Mouse (Mus musculus): ENCODE data around the gene Eif4e2.

The Eif4e2 gene

DNA sequence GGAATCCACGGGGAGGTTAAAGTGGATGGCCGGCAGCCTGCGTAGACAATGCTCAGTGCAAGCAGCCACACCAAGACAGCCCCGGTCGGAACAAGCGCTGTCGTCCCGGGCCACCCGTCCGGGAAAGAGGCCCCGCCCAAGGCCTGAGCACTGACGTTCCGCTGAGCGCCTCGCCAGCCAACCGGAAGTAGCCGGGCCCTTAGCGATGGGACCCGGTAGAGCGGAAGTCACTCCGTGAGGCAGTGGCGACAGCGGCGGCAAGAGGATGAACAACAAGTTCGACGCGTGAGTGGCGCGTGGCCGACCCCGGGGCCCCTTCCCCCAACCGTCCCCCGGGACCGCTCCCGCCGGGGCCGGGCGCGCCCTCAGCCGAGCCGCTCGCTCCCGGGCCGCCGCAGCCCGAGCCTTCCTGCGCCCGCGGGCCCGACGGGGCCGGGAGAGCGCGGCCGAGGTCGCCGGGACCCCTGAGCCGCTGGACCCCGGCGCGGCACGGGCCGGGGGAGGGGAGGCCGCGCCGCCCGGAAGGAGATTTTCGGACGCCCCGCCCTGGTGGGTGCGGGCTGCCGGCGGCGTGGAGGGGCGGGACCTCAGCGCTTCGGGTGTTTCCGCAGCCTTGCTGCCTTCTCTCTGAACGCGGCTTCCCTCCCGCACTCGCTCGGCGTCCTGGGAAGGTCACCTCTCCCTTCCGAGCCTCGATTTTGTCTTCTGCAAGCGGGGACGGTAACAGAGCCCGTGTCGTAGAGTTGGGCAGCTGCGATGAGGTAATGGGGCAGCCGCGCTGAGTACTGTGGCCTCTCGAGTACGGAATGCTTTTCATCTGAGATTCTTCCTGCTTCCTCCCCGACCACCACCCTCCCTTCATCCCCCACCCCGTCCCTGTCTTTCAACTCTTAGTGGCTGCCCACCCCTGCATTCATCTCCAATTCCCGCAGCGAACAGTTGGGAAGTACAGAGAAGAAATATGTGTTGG lies at the start of gene Eif4e2:
TSS of gene Eif4e2 (plus strand) at position 180 of the 970 bp plus-strand sequence.
- peak; percentile 93 to 96 for DNase-seq

DNA sequence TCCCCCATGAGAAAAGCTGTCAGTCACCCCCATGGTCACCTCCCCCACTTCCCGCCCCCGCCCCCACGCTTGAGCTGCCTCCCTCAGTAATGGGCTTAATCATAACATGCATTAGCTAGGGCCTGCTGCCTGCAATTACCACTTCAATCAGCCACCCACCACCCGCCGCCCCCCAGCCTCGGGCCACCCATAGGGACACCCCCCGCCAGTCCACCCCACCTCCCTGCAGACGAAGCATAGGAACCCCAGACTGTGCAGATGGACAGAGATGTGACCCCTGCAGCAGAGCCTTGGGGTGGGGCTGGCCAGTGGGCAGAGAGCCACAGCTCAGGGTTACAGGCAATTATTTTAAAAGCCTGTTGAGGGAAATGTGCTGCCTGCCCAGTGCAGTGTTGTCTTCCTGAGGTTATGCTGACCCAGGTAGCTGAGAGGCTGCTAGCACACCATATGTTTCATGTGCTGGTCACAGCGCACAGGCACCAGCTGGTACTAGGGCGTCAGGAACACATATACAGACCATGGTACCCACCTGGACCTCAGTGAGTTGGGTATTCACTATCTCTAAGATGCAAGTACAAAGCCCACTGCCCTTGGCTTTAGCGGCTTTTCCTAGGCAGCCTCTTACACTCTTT lies 49.4 kb upstream of the Eif4e2 start:
- no peak for DNase-seq

DNA sequence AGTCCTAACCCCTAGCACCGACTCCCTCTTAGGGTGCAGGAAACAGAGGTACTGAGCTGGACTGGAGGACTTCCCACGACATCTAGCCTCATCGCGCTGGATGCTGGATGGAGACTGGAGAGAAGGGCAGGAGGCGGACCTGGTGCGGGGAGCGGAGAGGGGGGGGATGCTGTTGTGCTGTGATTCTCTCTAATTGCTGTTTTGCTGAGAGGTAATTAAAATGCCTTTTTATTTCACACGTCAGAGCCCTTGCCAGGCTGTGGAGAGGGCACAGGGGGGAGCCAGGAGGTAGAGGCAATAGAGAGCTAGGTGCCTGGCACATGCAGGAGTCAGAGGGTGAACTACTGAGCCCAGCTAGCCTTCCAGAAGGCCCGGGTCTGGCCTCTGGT lies 48.9 kb upstream of the Eif4e2 start:
- no peak for DNase-seq

DNA sequence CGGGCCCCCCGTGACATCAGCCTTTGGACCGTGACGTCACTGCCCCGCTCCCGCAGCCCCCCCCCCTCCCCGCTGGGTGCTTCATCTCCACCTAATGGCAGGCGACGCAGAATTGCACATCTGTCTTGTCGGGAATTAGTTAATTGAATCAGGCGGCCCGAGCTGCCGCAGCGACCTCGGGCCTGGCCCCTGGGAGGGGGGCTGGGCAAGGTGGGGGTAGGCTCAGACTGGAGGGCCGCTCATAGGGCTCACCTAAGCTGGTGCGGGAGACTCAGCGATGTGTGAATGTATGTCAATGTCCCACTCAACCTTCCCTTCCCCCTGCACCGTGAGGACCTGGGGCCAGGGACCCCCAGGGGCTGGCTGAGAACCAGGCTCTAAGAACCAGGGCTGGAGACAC lies 43.3 kb upstream of the Eif4e2 start:
- DNase-seq, result no peak

DNA sequence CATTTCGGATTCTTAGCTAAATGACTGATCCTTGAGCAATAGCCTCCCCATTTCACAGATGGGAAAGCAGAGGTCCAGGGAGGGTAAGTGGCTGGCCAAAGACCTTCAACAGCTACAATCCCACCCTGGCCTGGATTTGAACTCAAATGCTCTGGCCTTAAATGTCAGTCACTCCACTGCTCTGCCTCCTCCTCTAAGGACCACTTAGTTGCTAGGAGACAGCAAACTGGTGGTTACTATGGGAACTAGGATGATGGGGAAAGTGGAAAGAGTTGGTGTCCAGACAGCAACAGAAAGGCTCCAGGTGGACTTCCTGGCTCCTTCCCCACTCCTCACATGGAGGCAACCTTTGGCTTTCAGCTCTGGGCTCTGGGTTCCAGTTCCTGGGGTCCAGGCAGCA lies 42.4 kb upstream of the Eif4e2 start:
- no peak for DNase-seq

DNA sequence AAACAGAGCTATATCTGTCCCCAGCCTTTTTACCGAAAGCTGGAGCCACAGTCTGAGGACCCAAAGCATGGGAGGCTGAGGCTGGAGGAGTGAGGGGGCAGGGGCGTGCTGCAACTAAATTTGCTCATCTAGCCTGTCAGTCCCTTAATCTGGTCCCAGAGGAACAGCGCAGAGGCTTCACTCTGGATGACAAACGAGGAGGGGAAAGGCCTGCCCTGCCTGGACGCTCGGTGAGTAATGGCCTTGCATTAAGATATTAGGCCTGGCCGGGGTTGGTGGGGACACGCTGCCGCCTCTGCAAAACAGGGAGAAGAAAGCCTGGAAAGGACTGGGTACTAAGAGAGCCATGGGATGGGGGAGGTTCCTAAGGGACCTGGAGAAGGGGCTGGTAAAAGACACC lies 41.4 kb upstream of the Eif4e2 start:
- no peak for DNase-seq

DNA sequence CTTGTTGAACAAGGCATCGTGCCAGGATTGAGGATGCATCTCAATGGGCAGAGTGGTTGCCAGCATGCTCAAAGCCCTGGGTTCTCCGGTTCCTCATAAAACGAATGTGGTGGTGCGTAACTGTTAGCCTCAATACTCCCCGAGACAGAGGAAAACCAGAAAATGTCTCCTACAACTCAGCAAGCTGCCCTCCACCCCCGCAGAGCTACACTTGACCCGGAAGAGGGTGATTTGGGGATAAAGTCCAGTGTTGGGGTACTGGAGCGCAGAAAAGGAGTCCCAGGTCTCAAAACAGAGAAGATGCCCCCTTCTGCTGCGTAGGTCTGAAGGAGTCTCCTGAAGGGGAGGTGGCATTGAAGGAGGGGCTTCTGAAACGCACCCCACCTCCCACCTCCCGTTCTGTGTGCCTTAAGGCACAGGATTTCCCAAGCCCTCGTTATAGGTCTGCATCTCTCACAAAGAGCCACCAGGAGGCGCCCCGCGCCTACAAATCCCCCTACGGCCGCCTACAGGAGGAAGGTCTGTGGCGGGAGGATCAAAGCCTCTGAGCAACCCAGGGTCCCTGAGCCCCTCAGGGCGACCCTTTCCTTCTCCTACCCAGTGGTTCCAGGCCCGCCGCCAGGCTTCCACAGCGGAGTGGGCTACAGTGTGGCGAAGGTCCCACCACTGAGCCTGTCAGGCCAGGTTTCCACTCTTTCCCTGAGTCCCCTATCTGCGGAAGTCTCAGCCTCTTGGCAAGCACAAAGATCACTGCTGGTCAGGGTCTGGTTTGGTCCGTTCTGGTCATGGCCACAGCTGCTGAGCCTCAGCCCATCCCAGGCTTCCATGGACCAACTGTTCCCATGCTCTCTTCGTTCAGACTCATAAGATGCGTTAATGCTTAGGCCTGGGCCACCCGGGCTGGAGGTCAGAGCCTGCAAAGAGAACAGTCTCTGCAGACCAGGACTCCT lies 39.4 kb upstream of the Eif4e2 start:
- DNase-seq, result peak; percentile 67 to 72

DNA sequence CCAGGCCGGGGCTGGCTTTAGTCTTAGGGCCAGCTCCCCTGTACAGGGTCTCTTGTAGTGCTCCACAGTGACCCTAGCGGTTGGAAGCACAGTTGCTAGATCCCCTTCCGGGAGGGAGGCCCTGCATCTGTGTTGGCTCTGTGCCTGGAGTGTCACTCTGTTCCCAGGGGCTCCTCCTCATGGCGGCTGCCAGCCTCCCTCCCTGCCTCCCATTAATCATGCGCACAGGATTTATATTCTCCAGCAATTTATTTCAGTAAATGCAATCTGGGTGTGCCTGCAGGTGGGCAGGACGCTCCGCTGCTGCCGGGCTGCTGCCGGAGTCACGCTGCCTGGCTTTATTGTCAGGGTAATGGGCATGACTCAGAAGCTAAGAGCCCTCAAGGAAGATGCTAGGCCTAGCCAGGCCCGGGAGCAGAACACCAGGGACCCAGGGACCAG lies 37.8 kb upstream of the Eif4e2 start:
- DNase-seq, result peak in 1 of 2 experiments; percentile 37

DNA sequence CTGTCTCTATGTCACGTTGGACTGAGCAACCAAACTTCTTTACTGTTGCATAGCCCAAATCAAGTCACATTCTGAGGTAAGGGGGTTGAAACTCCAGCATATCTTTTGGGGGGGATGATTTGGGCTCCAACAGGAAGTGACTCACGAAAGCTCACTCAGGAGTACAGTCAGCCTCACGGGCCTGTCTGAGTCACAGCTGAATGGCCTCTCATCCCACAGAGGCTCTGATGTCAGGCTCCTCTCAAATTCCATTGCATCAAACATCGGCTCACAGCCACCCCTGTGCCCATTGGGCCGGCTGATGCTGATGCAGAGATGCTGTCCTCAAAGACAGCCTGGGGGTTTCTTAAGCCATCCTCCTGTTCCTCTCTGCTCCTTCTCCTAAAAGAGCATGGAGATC lies 32.8 kb upstream of the Eif4e2 start:
- no peak for DNase-seq

DNA sequence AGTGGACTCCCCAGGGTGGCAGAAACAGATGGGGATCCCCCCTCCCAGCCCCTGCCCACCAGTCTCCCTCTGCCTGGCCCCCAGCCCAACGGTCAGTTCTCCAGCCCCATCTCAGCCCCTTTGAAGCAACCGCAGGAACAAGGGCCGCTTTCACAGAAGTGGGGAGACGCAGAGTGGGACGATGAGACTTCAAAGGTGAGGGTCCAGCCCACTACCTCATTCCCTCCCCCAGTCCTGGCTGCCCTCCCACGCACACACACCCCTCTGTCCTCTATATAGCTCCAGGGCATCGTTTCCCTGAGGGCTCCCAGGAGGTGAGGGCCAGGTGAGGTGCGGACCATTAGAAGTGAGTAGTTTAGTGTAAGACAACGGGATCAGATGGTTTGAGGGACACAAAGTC lies 30.7 kb upstream of the Eif4e2 start, which contains the start of gene Prss56:
TSS of gene Prss56 (plus strand) at position 301 of the 400 bp plus-strand sequence.
- no peak for DNase-seq

DNA sequence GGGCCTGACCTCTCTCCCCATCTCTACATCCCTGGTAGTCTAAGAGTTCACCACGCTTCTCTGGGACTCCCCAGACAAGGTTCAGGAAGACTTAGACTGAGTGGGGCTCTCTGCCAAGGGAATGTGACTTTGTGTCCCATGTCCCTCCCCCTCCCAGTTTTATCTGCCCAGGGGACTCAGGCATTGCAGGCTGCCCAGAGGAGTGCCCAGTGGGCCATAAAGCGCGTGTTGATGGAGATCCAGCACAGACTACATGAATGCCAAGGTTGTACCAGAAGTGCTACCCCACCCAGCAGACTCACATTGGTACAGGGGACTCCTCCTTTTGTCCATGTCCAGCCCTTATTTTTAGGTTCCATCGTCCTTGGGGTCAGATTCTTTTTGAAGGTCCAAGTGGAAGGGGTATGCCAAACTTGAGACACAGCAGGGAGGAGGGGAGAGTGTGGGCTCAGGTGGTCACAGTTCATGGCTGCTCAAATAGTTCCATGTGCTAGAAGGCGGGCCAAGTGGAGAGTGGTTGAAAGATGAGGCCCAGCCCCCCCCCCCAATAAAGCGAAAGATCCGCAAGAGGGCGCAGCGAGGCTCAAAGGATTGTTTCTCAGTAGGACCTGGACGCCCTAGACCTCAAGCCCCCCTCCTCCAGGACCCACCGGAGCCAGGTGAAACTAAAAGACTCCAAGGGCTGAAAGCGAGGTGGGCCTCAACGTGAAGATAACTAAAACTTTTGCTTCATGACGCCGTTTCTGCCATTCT lies 29.5 kb upstream of the Eif4e2 start:
- no peak for DNase-seq

DNA sequence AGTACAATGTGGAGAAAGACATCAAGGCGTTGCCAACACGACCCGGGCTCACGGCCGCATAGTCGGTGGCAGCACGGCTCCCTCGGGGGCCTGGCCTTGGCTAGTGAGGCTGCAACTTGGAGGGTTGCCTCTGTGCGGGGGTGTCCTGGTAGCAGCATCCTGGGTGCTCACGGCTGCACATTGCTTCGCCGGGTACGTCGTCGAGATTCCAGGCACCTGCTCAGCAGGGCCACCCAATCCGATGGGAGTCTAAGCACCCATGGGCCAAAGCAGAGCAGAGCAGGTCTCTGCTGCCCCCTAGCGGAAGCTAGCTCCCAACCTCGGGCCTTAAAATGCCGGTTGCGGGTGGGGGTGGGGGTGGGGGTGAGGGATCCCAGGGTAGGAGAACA lies 29.0 kb upstream of the Eif4e2 start:
- DNase-seq, result peak; percentile 76 to 84

DNA sequence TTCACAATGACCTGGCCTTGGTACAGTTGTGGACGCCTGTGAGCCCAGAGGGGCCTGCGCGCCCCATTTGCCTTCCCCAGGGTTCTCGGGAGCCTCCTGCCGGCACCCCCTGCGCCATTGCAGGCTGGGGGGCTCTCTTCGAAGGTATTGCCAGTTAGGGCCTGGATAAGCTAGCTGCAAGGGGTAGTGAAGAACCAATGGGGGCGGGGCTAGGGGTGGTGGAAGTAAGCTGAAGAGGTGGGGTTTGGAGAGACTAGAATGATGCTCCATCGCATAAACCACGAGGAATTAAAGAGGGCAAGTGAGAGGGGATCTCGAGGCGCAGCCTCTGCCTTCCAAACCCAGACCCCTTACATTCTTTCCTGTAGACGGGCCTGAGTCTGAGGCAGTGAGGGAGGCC lies 28.2 kb upstream of the Eif4e2 start:
- DNase-seq, result peak in 1 of 2 experiments; percentile 14

DNA sequence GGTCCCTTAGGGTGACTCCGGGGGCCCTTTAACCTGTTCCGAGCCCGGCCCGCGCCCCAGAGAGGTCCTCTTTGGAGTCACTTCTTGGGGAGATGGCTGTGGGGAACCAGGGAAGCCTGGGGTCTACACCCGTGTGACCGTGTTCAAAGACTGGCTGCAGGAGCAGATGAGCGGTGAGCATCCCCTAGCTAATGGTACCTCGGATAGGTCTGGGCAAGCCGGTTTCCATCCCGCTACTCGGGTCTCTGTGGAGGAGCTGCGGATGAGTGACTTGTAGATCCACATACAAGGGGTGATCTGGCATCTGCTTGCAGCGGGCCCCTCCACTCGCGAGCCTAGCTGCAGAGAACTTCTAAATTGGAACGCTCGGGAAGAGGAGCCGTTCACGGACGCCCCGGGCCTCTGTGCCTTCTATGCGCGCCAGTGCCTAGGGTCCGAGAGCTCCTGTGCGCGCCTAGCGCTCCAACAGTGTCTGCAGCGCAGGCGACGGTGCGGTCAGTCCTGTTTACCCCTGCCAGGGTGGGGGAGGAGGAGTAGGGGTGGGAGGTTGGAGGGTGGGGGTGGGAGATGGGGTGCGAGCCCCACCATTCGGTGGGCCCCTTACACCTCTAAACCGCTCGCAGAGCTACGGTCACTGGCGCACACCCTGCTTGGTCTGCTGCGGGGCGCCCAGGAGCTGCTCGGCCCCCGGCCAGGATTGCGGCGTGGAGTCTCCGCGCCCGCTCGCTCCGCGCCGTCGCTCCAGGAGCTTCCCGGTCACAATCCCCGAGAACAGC lies 27.3 kb upstream of the Eif4e2 start:
- peak; percentile 27 to 34 for DNase-seq

DNA sequence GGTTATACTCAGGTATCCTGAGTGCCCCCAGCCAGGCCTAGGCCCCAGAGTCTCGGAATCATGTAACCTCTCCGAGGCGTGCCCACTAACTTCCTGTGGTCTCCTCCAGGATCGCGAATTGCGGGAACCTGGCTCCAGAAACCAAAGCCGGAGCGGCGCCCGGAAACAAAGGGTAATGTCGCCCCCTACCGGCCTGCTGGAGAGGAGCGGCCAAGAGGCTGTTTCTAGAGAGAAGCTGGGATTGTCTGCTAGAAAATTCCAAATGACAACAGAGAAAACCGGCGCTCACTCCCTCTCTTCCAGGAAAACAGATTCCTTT lies 26.7 kb upstream of the Eif4e2 start:
- DNase-seq, result peak; percentile 82 to 88

DNA sequence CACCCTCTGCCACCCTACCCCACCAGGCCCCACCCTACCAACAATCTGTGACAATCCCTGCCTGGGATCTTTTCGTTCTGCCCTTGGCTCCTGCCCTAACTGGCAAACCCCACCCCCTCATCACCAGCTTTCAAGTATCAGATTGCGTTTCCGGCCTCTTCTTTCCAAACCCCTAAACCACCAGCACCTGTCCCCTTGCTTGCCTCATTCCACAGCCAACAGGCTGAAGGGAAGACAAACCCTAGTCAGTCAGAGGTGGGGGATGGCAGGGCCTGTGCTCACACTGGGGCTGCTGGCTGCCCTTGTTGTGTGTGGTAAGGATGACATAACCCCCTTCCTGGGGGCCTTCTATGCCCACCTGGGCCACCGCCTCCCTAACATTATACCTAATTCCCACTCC lies 23.3 kb upstream of the Eif4e2 start, which contains the start of gene Chrnd:
TSS of gene Chrnd (plus strand) at position 179 of the 400 bp plus-strand sequence.
- no peak for DNase-seq

DNA sequence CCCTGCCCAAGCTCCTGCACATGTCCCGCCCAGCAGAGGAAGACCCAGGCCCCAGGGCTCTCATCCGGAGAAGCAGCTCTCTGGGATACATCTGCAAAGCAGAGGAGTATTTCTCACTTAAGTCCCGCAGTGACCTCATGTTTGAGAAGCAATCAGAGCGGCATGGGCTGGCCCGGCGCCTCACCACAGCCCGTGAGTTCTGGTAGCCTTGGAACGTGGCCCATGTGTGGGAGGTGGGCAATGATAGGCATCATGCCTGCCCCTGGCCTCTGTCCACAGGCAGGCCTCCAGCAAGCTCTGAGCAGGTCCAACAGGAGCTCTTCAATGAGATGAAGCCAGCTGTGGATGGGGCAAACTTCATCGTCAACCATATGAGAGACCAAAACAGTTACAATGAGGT lies 16.4 kb upstream of the Eif4e2 start:
- DNase-seq, result no peak

DNA sequence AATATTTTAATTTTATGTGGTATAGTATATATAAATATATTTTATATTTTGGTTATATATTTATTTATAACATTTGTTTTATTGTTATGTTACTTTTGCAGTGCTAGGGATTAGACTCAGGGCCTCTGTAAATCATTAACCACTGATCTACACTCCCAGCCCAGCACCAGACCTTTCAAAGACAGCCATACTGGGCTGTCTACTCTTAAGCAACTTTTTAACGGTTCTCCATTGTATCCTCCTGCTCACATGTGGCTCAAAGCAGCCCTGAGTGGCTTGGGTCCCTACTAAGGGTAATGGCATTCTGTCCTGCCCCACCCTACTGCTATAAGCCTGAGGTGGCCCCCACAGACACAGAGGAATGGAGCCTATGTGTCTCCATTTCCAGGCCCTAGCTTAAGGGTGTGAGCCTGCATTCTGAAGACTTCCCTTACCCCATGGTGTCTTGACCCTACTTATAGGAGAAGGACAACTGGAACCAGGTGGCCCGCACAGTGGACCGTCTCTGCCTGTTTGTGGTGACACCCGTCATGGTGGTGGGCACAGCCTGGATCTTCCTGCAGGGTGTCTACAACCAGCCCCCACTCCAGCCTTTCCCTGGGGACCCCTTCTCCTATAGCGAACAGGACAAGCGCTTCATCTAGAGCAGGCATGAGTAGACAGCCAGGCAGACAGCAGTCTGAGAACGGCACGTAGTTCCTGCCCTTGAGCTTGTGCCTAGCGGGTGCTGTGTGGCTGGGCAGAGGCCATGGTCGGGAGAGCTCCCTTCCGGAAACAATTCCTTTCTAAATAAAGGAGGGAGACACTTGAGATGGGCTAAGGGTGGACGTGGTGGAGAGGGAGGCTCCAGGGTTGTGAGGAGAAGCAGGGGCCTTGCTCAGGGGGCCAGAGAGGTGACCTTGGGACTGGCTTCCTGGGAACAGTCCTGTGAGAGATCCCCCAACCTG lies 15.3 kb upstream of the Eif4e2 start:
- DNase-seq, result no peak

DNA sequence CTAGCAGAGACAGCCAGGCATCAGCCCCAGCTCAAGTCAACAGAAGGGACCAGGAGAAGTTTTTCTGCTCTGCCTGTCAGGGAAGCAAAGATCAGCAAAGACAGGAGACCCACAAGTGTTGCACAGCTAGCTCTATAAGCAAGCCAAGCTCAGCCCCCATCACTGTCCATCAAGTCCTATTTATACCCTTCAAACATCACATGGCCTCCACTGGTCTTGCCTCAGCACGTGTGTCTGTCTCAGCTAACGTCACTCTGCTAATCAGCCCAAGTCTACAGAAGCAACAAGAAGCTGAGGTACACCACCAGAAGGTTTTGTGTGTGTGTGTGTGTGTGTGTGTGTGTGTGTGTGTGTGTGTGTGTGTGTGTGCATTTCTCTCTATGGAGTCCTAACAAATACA lies 12.9 kb upstream of the Eif4e2 start:
- no peak for DNase-seq

DNA sequence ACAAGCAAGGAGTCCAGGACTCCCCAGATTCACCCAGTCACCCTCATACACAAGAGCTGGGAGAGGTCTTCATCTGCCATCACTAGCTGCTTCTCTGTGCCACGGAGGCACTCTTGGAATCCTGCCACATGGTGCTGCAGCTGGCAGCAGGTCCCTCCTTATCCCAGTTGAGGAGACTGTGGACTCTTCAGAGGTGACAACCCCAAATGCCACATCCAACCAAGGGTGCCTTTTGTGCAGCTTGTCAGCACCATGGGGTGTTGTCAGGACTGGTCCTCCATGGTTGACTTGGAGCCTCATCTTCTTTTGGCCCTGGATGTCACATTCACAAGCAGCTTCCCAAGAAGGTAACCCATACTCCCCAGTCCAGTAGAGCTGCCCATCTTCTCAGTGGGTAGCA lies 11.9 kb upstream of the Eif4e2 start:
- DNase-seq, result no peak

Measured in cerebellum, postnatal 25 days (tissue).